Comparison of ENCODE assay signal across 8 mouse cellular contexts in genomic region chr11:6546205-6547013, GRCm38 (mm10). TPM values are rescaled to one million over a fixed set of nuclear protein-coding genes. Genes with fewer than 3 reads are reported as not detected.
DNase-seq lines count a peak whose midpoint lies in the region; ATAC-seq and TF ChIP-seq lines count a peak whose summit lies in the region.

Ccm2 (plus strand) TSS chr11:6546887.

- peak within 1 kb of the TSS; percentile 91 for H3K9ac ChIP-seq in forebrain, embryonic 12.5 days
- peak within 1 kb of the TSS; percentile 87 for H3K9ac ChIP-seq in heart, postnatal 0 days (replicated peaks; ENCODE audit: low read depth, low read length)
- peak within 1 kb of the TSS; percentile 73 for H3K9ac ChIP-seq in liver, embryonic 16.5 days (ENCODE audit: low read depth, low read length)
- peak within 1 kb of the TSS; percentile 96 for H3K9ac ChIP-seq in neural tube, embryonic 13.5 days

- TF ChIP-seq EP300 in heart, postnatal 0 days (IDR thresholded peaks at IDR 0.05; ENCODE audit: low read depth): peak; percentile 53; the same call in 1 of the 2 replicates

- peak; percentile 96 for ATAC-seq in forebrain, embryonic 12.5 days (ENCODE audit: low FRiP score)
- peak; percentile 96 for ATAC-seq in heart, postnatal 0 days (ENCODE audit: insufficient read depth, low read depth)
- ATAC-seq in liver, embryonic 16.5 days (ENCODE audit: low read depth): peak; percentile 95
- peak; percentile 97 for ATAC-seq in neural tube, embryonic 13.5 days (ENCODE audit: low read depth)

- peaks cover 18% of the 10 kb centered on the region for H3K36me3 ChIP-seq in E14TG2a.4 (ENCODE audit: insufficient read depth, low read length)
- no peaks in the 10 kb centered on the region; the same call in 1 of the 2 replicates for H3K36me3 ChIP-seq in forebrain, embryonic 12.5 days (replicated peaks)
- H3K36me3 ChIP-seq in heart, postnatal 0 days (replicated peaks; ENCODE audit: control insufficient read depth, insufficient read depth, low read length): peaks cover under 1% of the 10 kb centered on the region; the same call in 1 of the 2 replicates
- H3K36me3 ChIP-seq in liver, embryonic 16.5 days (ENCODE audit: control insufficient read depth, insufficient read depth): no peaks in the 10 kb centered on the region
- H3K36me3 ChIP-seq in neural tube, embryonic 13.5 days: no peaks in the 10 kb centered on the region
- no peaks in the 10 kb centered on the region for H3K36me3 ChIP-seq in testis, adult 2 months (ENCODE audit: control insufficient read depth, insufficient read depth, low read length)

- 2% methylated on average over 50 of the region's 57 CpGs for WGBS in forebrain, embryonic 12.5 days
- WGBS in heart, postnatal 0 days: under 1% methylated on average over 39 of the region's 57 CpGs
- WGBS in liver, embryonic 16.5 days (ENCODE audit: insufficient replicate concordance): under 1% methylated on average over 33 of the region's 57 CpGs
- under 1% methylated on average over 48 of the region's 57 CpGs for WGBS in neural tube, embryonic 13.5 days

- H3K27ac ChIP-seq in forebrain, embryonic 12.5 days: peak within 1 kb of the TSS; percentile 98
- H3K27ac ChIP-seq in heart, postnatal 0 days (ENCODE audit: low read depth): peak within 1 kb of the TSS; percentile 95
- peak within 1 kb of the TSS; percentile 96 for H3K27ac ChIP-seq in liver, embryonic 16.5 days (ENCODE audit: low read length)
- H3K27ac ChIP-seq in neural tube, embryonic 13.5 days (replicated peaks): peak within 1 kb of the TSS; percentile 97
- peak within 1 kb of the TSS; percentile 94 for H3K27ac ChIP-seq in testis, adult 2 months (ENCODE audit: control insufficient read depth, insufficient read depth, low read depth, low read length)

- no peaks in the 10 kb centered on the region for H3K27me3 ChIP-seq in E14TG2a.4 (ENCODE audit: insufficient read depth, low read length)
- H3K27me3 ChIP-seq in forebrain, embryonic 12.5 days: no peaks in the 10 kb centered on the region
- no peaks in the 10 kb centered on the region for H3K27me3 ChIP-seq in heart, postnatal 0 days (ENCODE audit: control insufficient read depth, insufficient read depth, low read length)
- no peaks in the 10 kb centered on the region for H3K27me3 ChIP-seq in liver, embryonic 16.5 days (ENCODE audit: control insufficient read depth, insufficient read depth, low read depth, low read length)
- no peaks in the 10 kb centered on the region for H3K27me3 ChIP-seq in neural tube, embryonic 13.5 days
- no peaks in the 10 kb centered on the region for H3K27me3 ChIP-seq in testis, adult 2 months (ENCODE audit: control insufficient read depth, insufficient read depth, low read length)

- H3K9me3 ChIP-seq in E14TG2a.4 (ENCODE audit: low read length): no peaks in the 10 kb centered on the region
- no peaks in the 10 kb centered on the region for H3K9me3 ChIP-seq in forebrain, embryonic 12.5 days
- no peaks in the 10 kb centered on the region for H3K9me3 ChIP-seq in heart, postnatal 0 days (replicated peaks; ENCODE audit: control insufficient read depth, low read length)
- no peaks in the 10 kb centered on the region for H3K9me3 ChIP-seq in liver, embryonic 16.5 days (replicated peaks; ENCODE audit: control insufficient read depth, low read length)
- H3K9me3 ChIP-seq in neural tube, embryonic 13.5 days: no peaks in the 10 kb centered on the region

- peak within 1 kb of the TSS; percentile 93 for H3K4me3 ChIP-seq in E14TG2a.4 (replicated peaks; ENCODE audit: low read length)
- H3K4me3 ChIP-seq in forebrain, embryonic 12.5 days (replicated peaks): peak within 1 kb of the TSS; percentile 95
- H3K4me3 ChIP-seq in heart, postnatal 0 days (ENCODE audit: low read depth, low read length): peak within 1 kb of the TSS; percentile 81
- peak within 1 kb of the TSS; percentile 73 for H3K4me3 ChIP-seq in liver, embryonic 16.5 days (ENCODE audit: low read depth, low read length)
- peak within 1 kb of the TSS; percentile 84 for H3K4me3 ChIP-seq in neural tube, embryonic 13.5 days
- H3K4me3 ChIP-seq in testis, adult 2 months (ENCODE audit: control insufficient read depth, low read depth, low read length): peak within 1 kb of the TSS; percentile 94

- no peak for TF ChIP-seq CTCF in E14TG2a.4 (conservative IDR thresholded peaks at IDR 0.05; ENCODE audit: low read length)
- TF ChIP-seq CTCF in heart, postnatal 0 days (IDR thresholded peaks at IDR 0.05; ENCODE audit: low read depth): no peak
- TF ChIP-seq CTCF in testis, adult 2 months (IDR thresholded peaks at IDR 0.05; ENCODE audit: control insufficient read depth, insufficient read depth, insufficient replicate concordance, low read depth, low read length): no peak

- peak within 1 kb of the TSS; percentile 73 for H3K4me2 ChIP-seq in forebrain, embryonic 12.5 days
- H3K4me2 ChIP-seq in heart, postnatal 0 days (ENCODE audit: low read depth, low read length): peak within 1 kb of the TSS; percentile 62
- peak within 1 kb of the TSS; percentile 92 for H3K4me2 ChIP-seq in liver, embryonic 16.5 days (ENCODE audit: low read depth, low read length)
- H3K4me2 ChIP-seq in neural tube, embryonic 13.5 days: peak within 1 kb of the TSS; percentile 76

- peaks cover 54% of the 10 kb centered on the region for H3K4me1 ChIP-seq in E14TG2a.4 (replicated peaks; ENCODE audit: low read depth, low read length)
- H3K4me1 ChIP-seq in forebrain, embryonic 12.5 days: peaks cover 8% of the 10 kb centered on the region
- H3K4me1 ChIP-seq in heart, postnatal 0 days (ENCODE audit: control insufficient read depth, insufficient read depth): peaks cover 6% of the 10 kb centered on the region; the same call in 1 of the 2 replicates
- H3K4me1 ChIP-seq in liver, embryonic 16.5 days (ENCODE audit: control insufficient read depth, low read depth, low read length): peaks cover 18% of the 10 kb centered on the region
- H3K4me1 ChIP-seq in neural tube, embryonic 13.5 days (replicated peaks): peaks cover 20% of the 10 kb centered on the region
- H3K4me1 ChIP-seq in testis, adult 2 months (ENCODE audit: control insufficient read depth, insufficient read depth, low read length): peaks cover 8% of the 10 kb centered on the region; the same call in 1 of the 2 replicates

- peak; percentile 93 for DNase-seq in c-Kit-positive CD71-positive TER-119-positive erythroid progenitor cells, embryonic 14.5 days (ENCODE audit: low spot score)
- peak; percentile 98 for DNase-seq in heart, postnatal 0 days (ENCODE audit: low spot score)
- peak; percentile 98 to 99 for DNase-seq in kidney, postnatal 4 days

- TF ChIP-seq POLR2A in testis, adult 2 months (IDR thresholded peaks at IDR 0.05; ENCODE audit: control insufficient read depth, low read depth, low read length): peak; percentile 93

RNA-seq across cellular contexts. Expression of gene Ccm2, which starts in this region (rescaled TPM):
- polyA plus RNA-seq in forebrain, embryonic 12.5 days (2016; fragmentation: Nextera tagmentation; extraction: Ambion mirVana): 89.9 and 90.7 TPM in 2 replicates
- 54.4 and 56.9 TPM in 2 replicates for total RNA-seq in heart, postnatal 0 days (2014; rRNA removed; ENCODE audit: low replicate concordance)
- 38.4 and 41.9 TPM in 2 replicates for polyA plus RNA-seq in heart, postnatal 0 days (2015; fragmentation: Nextera tagmentation; extraction: Ambion mirVana)
- polyA plus RNA-seq in liver, embryonic 16.5 days (2015; fragmentation: Nextera tagmentation; extraction: Ambion mirVana): 34.5 and 36.0 TPM in 2 replicates
- 95.1 and 99.8 TPM in 2 replicates for polyA plus RNA-seq in neural tube, embryonic 13.5 days (2015; fragmentation: Nextera tagmentation; extraction: Ambion mirVana)
- polyA plus RNA-seq in testis, adult 2 months (2012; rRNA removed): 21.1 and 22.5 TPM in 2 replicates

Comparison
In these comparisons a context has a peak if more than half of its experiments do, and no peak if none do; other contexts are left out.
1. Peak in every context shown above with its lines: DNase-seq, ATAC-seq, H3K4me3 ChIP-seq and H3K27ac ChIP-seq.